Mouse (Mus musculus) G1E (cell line): ENCODE data around the gene Bpifa5.

Source experiments
- CTCF ChIP-seq: IDR thresholded peaks from 2 replicates; pipeline ENCODE4 v1.5.1; 2012; ENCODE audit warnings: low read depth, low read length, inconsistent platforms, mixed read lengths
- GATA1 ChIP-seq: IDR thresholded peaks from 2 replicates; pipeline ENCODE4 v1.6.1; 2012; ENCODE audit warnings: borderline replicate concordance, low read length, inconsistent platforms, mixed read lengths

DNA sequence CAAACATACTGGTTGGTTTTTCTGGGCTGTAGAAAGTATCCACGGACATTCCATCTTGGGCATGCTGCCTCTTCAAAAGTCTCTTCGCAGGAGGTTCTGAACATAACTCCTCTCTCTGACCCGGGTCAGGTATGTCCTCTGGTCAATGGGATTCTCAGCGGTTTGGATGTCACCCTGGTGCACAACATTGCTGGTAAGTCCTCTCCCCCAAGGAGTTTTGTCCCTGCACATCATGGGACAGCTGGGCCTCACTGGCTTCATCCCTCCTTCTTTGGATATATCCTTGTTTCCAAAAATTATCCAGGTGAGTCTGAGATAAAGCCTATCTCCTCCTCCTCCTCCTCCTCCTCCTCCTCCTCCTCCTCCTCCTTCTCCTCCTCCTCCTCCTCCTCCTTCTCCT, 14.9 kb upstream of the Bpifa5 start:
- TF ChIP-seq CTCF (no peak), GATA1 (no peak)
